Mouse (Mus musculus): Measurements from ENCODE around the gene Fjx1. TPM values are rescaled to one million over a fixed set of nuclear protein-coding genes. Genes with fewer than 3 reads are reported as not detected.

Fjx1 gene
- polyA plus RNA-seq, 1 experiment from 2014 or later = 22.3 TPM

- H3K9ac ChIP-seq (ENCODE audit: low read length) = no peak within 1 kb of the TSS
- peak; percentile 35; the same call in 1 of the 2 replicates for ATAC-seq (ENCODE audit: insufficient read depth, low FRiP score, low TSS enrichment)
- 41% methylated on average over 14 of the region's 14 CpGs for WGBS
- DNase-seq (ENCODE audit: low spot score) = peak; percentile 47
- no peak within 1 kb of the TSS for H3K4me3 ChIP-seq (ENCODE audit: low read depth, low read length)
- H3K36me3 ChIP-seq (ENCODE audit: control insufficient read depth, insufficient read depth, low read length) = no peaks in the 10 kb centered on the region
- no peaks in the 10 kb centered on the region for H3K9me3 ChIP-seq (ENCODE audit: control insufficient read depth, low read length)
- H3K27ac ChIP-seq (ENCODE audit: low read depth, low read length) = no peak within 1 kb of the TSS
- H3K4me1 ChIP-seq (ENCODE audit: control insufficient read depth, insufficient read depth, low read length) = peaks cover 3% of the 10 kb centered on the region; the same call in 1 of the 2 replicates
- no peak within 1 kb of the TSS for H3K4me2 ChIP-seq (ENCODE audit: low read depth)
- H3K27me3 ChIP-seq (ENCODE audit: control insufficient read depth, insufficient read depth, low read length) = no peaks in the 10 kb centered on the region
These were observed 44.7 kb downstream of the Fjx1 start, which contains the start of gene Trim44 for GRCm38 (mm10) chr2:102407363-102408184. Trim44 (minus strand) TSS chr2:102407828.

GRCm38 (mm10) chr2:102406324-102407304 is 45.7 kb downstream of the Fjx1 start:
- DNase-seq (ENCODE audit: low spot score) (no peak), ATAC-seq (ENCODE audit: insufficient read depth, low FRiP score, low TSS enrichment) (no peak)
- H3K4me3 ChIP-seq (ENCODE audit: low read depth, low read length) = no peak overlapping the region
- no peak overlapping the region for H3K4me2 ChIP-seq (ENCODE audit: low read depth)
- no peaks in the 10 kb centered on the region for H3K9me3 ChIP-seq (ENCODE audit: control insufficient read depth, low read length)
- no peaks in the 10 kb centered on the region for H3K36me3 ChIP-seq (ENCODE audit: control insufficient read depth, insufficient read depth, low read length)
- H3K27me3 ChIP-seq (ENCODE audit: control insufficient read depth, insufficient read depth, low read length) = no peaks in the 10 kb centered on the region
- WGBS = 84% methylated on average over 4 of the region's 4 CpGs
- no peak overlapping the region for H3K9ac ChIP-seq (ENCODE audit: low read length)
- H3K27ac ChIP-seq (ENCODE audit: low read depth, low read length) = no peak overlapping the region
- peaks cover 3% of the 10 kb centered on the region; the same call in 1 of the 2 replicates for H3K4me1 ChIP-seq (ENCODE audit: control insufficient read depth, insufficient read depth, low read length)

- Histone ChIP-seq H3K36me3 (ENCODE audit: control insufficient read depth, insufficient read depth, low read length) (no peaks in the 10 kb centered on the region), H3K9ac (ENCODE audit: low read length) (no peak overlapping the region), H3K9me3 (ENCODE audit: control insufficient read depth, low read length) (no peaks in the 10 kb centered on the region), H3K27me3 (ENCODE audit: control insufficient read depth, insufficient read depth, low read length) (no peaks in the 10 kb centered on the region), H3K4me2 (ENCODE audit: low read depth) (no peak overlapping the region), H3K27ac (ENCODE audit: low read depth, low read length) (no peak overlapping the region), H3K4me1 (ENCODE audit: control insufficient read depth, insufficient read depth, low read length) (peaks cover 6% of the 10 kb centered on the region), H3K4me3 (ENCODE audit: low read depth, low read length) (no peak overlapping the region)
- no peak for ATAC-seq (ENCODE audit: insufficient read depth, low FRiP score, low TSS enrichment)
- DNase-seq (ENCODE audit: low spot score) = no peak
- WGBS = 72% methylated on average over 5 of the region's 5 CpGs
These were observed 48.3 kb downstream of the Fjx1 start for GRCm38 (mm10) chr2:102403982-102404381.

- Histone ChIP-seq H3K4me2 (ENCODE audit: low read depth) (no peak overlapping the region), H3K4me3 (ENCODE audit: low read depth, low read length) (no peak overlapping the region), H3K4me1 (ENCODE audit: control insufficient read depth, insufficient read depth, low read length) (peaks cover 6% of the 10 kb centered on the region), H3K9me3 (ENCODE audit: control insufficient read depth, low read length) (no peaks in the 10 kb centered on the region), H3K27ac (ENCODE audit: low read depth, low read length) (no peak overlapping the region), H3K27me3 (ENCODE audit: control insufficient read depth, insufficient read depth, low read length) (no peaks in the 10 kb centered on the region), H3K9ac (ENCODE audit: low read length) (no peak overlapping the region), H3K36me3 (ENCODE audit: control insufficient read depth, insufficient read depth, low read length) (no peaks in the 10 kb centered on the region)
- no peak for ATAC-seq (ENCODE audit: insufficient read depth, low FRiP score, low TSS enrichment)
- 90% methylated on average over 4 of the region's 4 CpGs for WGBS
- no peak for DNase-seq (ENCODE audit: low spot score)
These were observed 49.0 kb downstream of the Fjx1 start for GRCm38 (mm10) chr2:102403306-102403705.

DNA sequence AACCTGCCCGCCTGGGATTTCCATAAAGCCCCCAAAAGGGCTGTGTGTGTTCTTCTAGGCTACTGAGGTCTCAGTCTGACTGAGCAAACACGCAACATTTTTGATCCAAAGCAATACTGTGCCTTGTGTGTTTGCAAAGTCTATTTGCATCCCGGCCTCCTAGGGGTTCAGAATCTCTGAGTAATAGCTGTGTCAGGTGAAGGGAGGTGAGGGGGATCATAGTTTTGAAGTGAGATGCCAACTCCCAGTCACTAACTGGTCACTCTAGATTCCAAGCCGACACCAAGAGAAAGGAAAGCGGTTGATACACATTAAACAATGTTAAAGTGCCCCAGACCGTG is 51.0 kb downstream of the Fjx1 start:
- H3K27ac ChIP-seq (ENCODE audit: low read depth, low read length) = peak overlapping the region; percentile 87; the same call in 1 of the 2 replicates
- no peaks in the 10 kb centered on the region for H3K36me3 ChIP-seq (ENCODE audit: control insufficient read depth, insufficient read depth, low read length)
- H3K27me3 ChIP-seq (ENCODE audit: control insufficient read depth, insufficient read depth, low read length) = no peaks in the 10 kb centered on the region
- ATAC-seq (ENCODE audit: insufficient read depth, low FRiP score, low TSS enrichment) (peak; percentile 32), DNase-seq (ENCODE audit: low spot score) (no peak)
- peak overlapping the region; percentile 77 for H3K4me2 ChIP-seq (ENCODE audit: low read depth)
- H3K4me3 ChIP-seq (ENCODE audit: low read depth, low read length) = peak overlapping the region; percentile 67
- 26% methylated on average over 6 of the region's 6 CpGs for WGBS
- H3K9me3 ChIP-seq (ENCODE audit: control insufficient read depth, low read length) = no peaks in the 10 kb centered on the region
- H3K9ac ChIP-seq (ENCODE audit: low read length) = peak overlapping the region; percentile 90
- peaks cover 4% of the 10 kb centered on the region; the same call in 1 of the 2 replicates for H3K4me1 ChIP-seq (ENCODE audit: control insufficient read depth, insufficient read depth, low read length)

DNA sequence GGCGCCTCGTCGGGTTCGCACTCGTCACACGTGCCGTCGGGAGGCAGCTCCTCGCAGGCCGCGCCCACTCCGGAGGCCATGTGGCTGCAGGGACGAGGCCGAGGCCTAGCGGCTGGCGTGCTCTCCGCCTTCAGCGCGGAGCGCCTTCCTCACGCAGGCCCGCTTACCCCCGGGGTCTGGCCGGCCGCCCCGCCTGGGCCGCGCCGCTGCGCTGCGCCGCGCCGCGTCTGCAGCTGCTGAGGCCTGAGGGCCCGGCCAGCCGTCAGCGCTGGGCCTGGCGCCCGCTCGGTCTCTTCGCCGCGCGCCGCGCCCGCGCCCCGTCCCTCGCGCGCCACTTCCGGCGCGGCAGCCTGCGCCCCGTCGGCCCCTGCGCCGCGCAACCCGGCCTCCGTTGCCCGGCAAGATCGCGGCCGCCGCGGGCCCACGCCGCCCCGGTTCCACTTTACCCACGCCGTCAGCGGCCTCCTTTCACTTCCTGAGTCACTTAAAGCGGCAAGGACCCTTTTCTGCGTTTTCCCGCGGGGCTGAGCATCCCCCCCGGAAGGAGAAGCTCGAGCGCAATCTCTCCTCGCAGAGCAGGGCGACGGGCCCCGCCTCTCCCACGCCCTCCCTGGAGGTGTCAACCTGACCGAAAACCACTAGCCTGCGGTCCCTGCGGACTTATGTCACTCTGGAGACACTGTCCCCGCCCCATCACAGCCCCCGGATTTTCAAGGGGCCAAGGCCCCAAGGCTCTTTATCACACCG is 51.5 kb downstream of the Fjx1 start:
- Histone ChIP-seq H3K27ac (ENCODE audit: low read depth, low read length) (peak overlapping the region; percentile 87), H3K4me3 (ENCODE audit: low read depth, low read length) (peak overlapping the region; percentile 67), H3K9ac (ENCODE audit: low read length) (peak overlapping the region; percentile 90), H3K4me2 (ENCODE audit: low read depth) (peak overlapping the region; percentile 77), H3K4me1 (ENCODE audit: control insufficient read depth, insufficient read depth, low read length) (peaks cover 4% of the 10 kb centered on the region; the same call in 1 of the 2 replicates), H3K36me3 (ENCODE audit: control insufficient read depth, insufficient read depth, low read length) (no peaks in the 10 kb centered on the region), H3K9me3 (ENCODE audit: control insufficient read depth, low read length) (no peaks in the 10 kb centered on the region), H3K27me3 (ENCODE audit: control insufficient read depth, insufficient read depth, low read length) (no peaks in the 10 kb centered on the region)
- WGBS = under 1% methylated on average over 90 of the region's 94 CpGs
- ATAC-seq (ENCODE audit: insufficient read depth, low FRiP score, low TSS enrichment) (peak; percentile 89), DNase-seq (ENCODE audit: low spot score) (peak; percentile 82)

DNA sequence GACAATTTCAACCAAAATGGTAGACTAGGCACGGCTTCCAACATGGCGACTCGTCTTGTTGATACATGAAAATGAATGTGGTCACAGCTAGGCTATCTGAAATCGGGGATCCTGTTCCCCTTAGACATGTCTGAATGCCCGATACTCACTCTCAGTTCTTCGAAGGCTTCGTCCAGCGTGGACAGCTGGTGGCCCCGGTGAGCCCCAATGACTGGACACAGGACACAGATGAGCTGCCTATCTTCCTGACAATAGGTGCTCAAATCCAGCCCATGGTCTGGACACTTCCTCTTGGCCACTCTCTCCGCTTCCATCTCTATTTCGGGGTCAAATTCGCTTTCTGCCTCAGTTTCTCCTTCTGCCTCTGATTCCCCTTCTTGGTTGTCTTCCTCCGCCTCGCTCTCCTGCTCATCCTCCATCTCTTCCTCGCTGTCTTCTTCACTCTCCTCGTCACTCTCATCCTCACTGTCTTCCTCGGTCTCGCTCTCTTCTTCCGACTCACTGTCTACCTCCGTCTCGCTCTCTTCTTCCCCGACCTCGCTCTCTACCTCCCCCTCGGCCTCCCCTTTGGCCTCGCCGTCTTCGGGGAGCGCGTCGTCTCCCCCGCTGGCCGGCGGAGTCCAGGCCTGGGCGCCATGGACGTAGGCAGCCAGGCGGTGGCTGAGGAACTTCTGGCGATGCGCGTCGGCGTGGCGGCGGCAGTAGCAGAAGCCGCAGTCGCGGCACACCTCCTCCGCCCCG is 52.3 kb downstream of the Fjx1 start:
- WGBS = 41% methylated on average over 48 of the region's 48 CpGs
- peak overlapping the region; percentile 67 for H3K4me3 ChIP-seq (ENCODE audit: low read depth, low read length)
- peaks cover 4% of the 10 kb centered on the region; the same call in 1 of the 2 replicates for H3K4me1 ChIP-seq (ENCODE audit: control insufficient read depth, insufficient read depth, low read length)
- H3K9me3 ChIP-seq (ENCODE audit: control insufficient read depth, low read length) = no peaks in the 10 kb centered on the region
- H3K9ac ChIP-seq (ENCODE audit: low read length) = peak overlapping the region; percentile 90
- H3K36me3 ChIP-seq (ENCODE audit: control insufficient read depth, insufficient read depth, low read length) = no peaks in the 10 kb centered on the region
- H3K27me3 ChIP-seq (ENCODE audit: control insufficient read depth, insufficient read depth, low read length) = no peaks in the 10 kb centered on the region
- H3K27ac ChIP-seq (ENCODE audit: low read depth, low read length) = peak overlapping the region; percentile 87
- peak overlapping the region; percentile 77 for H3K4me2 ChIP-seq (ENCODE audit: low read depth)
- ATAC-seq (ENCODE audit: insufficient read depth, low FRiP score, low TSS enrichment) = no peak
- DNase-seq (ENCODE audit: low spot score) = peak; percentile 22
